Mouse (Mus musculus): ENCODE measurements around the gene Fmnl3. TPM values are rescaled to one million over a fixed set of nuclear protein-coding genes. Genes with fewer than 3 reads are reported as not detected.

Gene Fmnl3
- total RNA-seq (2017) = 32.8 and 34.3 TPM in 2 replicates

GRCm38 (mm10) chr15:99370259-99370691 lies at the start of gene Fmnl3:
Fmnl3 (minus strand) TSS chr15:99370482.
- ATAC-seq (ENCODE audit: extremely low read depth, insufficient number of reproducible peaks, low FRiP score, poor library complexity, severe bottlenecking) = peak; percentile 95

DNA sequence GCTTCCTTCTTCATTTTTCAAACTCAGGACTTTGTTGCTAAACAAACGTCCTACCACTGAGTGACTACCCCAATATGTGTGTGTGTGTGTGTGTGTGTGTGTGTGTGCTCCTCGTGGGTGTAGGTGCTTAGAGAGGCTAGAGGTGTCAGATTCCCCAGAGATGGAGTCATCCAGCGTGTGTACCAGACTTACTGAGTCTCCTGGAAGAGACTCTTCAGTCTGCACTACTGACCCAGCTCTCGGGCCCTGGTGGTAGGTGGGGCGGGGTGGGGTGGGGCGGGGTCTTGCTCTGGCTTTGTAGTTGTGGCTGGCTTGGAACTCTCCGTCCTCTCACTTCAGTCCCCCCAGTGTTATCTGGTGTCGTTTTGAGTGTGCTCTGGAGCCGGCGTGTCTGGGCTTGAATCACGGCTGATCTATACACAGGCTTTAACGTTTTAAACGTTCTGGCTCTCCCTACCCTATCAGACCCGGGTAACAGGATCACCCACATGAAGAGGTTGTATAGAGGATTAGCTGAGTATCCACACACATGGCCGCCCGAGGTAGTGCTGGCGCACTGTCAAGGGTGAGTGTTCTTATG lies 47.5 kb upstream of the Fmnl3 start:
- ATAC-seq (ENCODE audit: extremely low read depth, insufficient number of reproducible peaks, low FRiP score, poor library complexity, severe bottlenecking) = no peak

DNA sequence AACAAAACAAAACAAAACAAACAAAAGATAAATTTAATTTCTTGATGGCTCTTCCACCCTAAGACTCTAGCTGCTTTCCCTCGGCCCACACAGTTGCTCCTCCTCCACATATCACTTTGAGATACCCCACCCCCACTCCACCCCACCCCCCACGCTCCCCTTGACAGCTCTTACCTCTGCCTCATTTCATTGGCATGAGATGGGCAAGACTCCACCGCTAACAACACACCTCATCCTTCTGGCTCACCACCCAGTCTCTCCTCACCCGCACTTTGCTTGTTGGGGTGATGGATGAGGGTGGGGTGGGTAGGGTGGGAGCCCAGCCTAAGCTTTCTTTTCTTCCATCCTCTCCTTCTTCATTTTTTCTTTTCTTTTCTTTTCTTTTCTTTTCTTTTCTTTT lies 46.7 kb upstream of the Fmnl3 start:
- ATAC-seq (ENCODE audit: extremely low read depth, insufficient number of reproducible peaks, low FRiP score, poor library complexity, severe bottlenecking) = no peak

GRCm38 (mm10) chr15:99416348-99416882 lies 46.1 kb upstream of the Fmnl3 start:
- peak; percentile 90 for ATAC-seq (ENCODE audit: extremely low read depth, insufficient number of reproducible peaks, low FRiP score, poor library complexity, severe bottlenecking)

DNA sequence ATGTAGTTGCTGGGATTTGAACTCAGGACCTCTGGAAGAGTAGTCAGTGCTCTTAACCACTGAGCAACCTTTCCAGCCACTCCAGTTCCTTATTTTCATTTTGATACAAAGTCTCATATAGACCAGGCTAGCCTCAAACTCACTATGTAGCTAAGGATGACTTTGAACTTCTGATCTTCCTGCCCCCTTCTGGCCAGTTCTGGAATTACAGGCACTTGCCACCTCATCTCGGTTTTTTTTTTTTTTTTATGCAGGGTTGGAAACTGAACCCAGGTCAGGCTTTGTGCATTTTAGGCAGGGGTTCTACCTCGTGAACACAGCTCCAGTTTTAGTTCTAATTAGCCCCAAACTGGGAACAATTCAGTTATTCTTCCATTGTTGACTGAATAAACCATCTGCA lies 45.5 kb upstream of the Fmnl3 start:
- ATAC-seq (ENCODE audit: extremely low read depth, insufficient number of reproducible peaks, low FRiP score, poor library complexity, severe bottlenecking) = no peak

DNA sequence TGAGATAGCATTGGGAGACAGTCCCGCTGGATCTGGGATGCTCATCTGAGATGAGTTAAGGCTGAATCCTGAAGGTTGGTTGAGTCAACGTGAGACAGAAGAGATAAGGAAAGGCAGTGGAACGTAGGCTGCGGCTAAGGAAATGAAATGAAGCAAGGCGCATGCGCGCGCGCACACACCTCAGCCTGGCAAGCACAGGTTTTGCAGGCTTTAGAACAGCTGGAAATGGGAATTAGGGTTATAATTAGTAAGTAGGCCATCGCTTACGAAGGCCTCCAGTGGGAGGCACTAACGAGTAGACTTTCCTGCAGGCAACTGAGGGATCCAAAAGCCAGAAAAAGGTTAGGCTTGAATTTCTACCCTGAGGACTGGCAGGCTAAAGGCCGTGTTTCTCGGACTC lies 41.5 kb upstream of the Fmnl3 start:
- no peak for ATAC-seq (ENCODE audit: extremely low read depth, insufficient number of reproducible peaks, low FRiP score, poor library complexity, severe bottlenecking)

DNA sequence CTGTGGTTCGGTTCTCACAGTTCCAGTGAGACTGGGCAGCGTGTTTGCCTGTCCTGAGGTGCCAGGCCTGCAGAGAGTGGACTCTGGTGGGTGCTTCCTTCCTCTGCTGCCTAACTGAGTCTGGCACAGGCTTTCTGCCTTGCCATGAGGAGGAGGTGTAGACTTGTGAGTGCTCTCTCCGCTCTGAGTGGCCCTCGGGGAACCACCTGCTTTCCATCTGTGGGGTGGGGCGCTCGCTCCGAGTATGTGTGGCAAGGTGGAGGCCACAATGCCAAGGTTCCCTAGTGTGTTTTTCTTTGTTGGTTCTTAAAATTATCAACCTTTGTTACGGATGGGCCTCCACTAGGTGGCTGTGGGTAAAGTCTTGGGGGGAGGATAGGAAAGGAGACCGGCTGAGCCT lies 38.6 kb upstream of the Fmnl3 start:
- ATAC-seq (ENCODE audit: extremely low read depth, insufficient number of reproducible peaks, low FRiP score, poor library complexity, severe bottlenecking) = no peak

DNA sequence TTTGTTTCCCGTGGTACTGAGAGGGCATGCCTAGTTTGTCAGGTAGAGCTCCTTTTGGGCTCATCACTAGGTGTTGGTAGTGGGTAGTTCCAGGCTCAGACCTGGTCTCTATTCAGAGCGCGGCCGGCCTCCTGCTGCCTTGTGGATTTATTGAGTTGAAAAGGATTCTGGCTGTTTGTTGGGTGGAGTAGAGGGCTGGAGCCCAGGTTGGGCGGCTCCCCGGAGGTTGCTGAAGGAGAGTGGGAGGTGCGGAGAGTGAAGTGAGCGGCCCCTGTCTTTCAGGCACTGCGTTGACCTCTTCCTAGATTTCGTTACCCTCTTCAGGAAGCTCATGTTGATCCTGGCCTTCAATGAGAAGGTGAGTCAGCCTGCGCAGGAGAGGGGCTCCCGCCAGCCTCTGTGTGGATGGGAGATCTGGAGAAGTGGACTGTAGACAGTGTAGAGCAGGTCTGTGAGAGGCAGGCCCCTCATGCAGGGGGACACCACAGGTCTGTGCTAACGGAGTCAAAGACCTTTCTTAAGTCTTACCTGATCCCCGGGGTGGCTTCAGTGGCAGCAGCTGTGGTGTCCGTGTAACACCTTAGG lies 36.8 kb upstream of the Fmnl3 start:
- no peak for ATAC-seq (ENCODE audit: extremely low read depth, insufficient number of reproducible peaks, low FRiP score, poor library complexity, severe bottlenecking)

DNA sequence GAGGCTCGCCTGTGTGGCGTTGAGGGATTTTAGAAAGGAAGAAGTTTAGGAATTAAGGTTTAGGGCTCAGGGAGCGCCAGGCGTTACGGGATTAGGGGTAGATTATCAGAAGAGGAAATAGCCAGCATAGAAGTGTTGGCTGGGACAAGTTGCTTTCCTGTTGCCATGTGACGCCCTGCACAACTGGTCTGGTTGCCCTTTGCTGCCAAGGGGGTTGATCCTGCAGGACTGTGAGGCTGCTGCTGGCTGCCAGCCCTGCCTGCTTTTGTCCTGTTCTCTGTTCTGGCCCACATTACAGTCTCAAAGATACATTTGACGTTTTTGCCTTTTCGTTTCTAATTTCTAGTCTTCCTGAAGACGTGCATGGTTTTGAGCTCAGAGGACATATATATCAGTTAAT lies 34.9 kb upstream of the Fmnl3 start:
- no peak for ATAC-seq (ENCODE audit: extremely low read depth, insufficient number of reproducible peaks, low FRiP score, poor library complexity, severe bottlenecking)

GRCm38 (mm10) chr15:99403159-99403889 lies 33.0 kb upstream of the Fmnl3 start:
- no peak for ATAC-seq (ENCODE audit: extremely low read depth, insufficient number of reproducible peaks, low FRiP score, poor library complexity, severe bottlenecking)

DNA sequence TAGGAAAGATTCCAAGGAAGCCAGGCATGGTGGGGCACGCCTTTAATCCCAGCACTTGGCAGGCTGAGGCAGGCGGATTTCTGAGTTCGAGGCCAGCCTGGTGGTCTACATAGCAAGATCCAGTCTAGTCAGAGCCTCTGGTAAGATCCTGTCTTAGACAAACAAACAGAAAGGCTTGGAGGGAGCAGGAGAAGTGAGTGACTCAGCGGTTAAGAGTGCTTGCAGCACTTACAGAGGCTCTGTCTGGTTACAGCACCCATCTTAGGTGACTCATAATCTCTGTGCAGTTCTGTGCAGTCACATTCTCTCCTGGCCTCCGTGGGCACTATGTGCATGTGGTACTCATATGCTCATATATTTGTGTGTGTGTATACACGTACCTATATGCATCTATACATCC lies 30.3 kb upstream of the Fmnl3 start:
- ATAC-seq (ENCODE audit: extremely low read depth, insufficient number of reproducible peaks, low FRiP score, poor library complexity, severe bottlenecking) = peak; percentile 55

DNA sequence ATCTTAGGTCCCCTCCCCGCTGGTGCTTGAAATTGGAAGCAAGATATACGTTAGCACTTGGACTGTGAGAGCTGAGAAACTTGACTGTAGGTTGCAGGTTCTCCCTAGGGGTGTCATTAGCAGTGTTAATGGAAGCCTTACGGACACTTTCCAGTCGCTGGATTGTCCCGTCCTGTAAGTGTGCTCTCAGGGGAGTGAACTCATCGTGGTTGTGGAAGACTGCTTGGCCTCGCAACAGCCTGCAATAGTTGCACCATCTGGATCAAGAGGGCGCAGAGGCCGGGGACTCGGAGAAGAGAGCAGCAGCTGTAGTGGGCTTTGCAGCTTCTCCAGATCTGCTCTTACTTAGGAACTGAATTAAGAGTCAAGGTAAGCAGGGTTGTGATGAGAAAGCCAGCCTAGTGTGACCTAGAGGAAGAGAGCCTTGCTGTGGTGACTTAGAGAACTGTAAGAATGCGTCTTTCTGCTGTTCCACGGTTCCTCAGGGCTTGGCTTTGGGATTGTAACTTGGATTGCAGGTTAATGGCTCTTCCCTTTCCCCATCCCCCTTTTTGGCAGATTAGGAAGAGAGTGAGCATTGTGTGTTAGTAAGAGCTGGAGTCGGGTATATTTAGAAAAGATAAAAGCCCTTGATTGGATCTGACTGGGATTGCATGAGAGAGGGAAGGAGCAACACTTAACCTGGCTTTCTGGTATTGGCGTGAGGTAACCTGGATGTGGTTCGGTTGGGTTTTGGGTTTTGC lies 29.4 kb upstream of the Fmnl3 start:
- ATAC-seq (ENCODE audit: extremely low read depth, insufficient number of reproducible peaks, low FRiP score, poor library complexity, severe bottlenecking) = no peak

DNA sequence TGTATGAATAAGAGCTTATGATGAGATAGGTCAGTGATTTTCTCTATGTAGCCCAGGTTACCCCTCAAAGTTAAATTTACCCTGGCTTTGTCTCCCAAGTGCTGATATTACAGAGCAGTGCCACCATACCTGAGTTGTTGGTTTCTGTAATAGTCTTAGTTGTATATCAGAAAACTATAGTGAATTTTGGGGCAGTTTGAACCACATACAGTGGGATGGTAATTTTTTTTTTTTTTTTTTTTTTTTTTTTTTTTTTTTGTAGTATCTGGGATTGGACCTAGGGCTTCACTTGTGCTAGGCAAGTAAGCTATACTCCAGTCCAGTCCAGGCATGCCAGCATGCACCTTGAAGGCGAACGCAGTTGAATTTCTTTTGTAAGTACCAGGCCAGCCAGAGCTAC lies 27.3 kb upstream of the Fmnl3 start:
- ATAC-seq (ENCODE audit: extremely low read depth, insufficient number of reproducible peaks, low FRiP score, poor library complexity, severe bottlenecking) = no peak

- ATAC-seq (ENCODE audit: extremely low read depth, insufficient number of reproducible peaks, low FRiP score, poor library complexity, severe bottlenecking) = no peak
These were observed 26.6 kb upstream of the Fmnl3 start for GRCm38 (mm10) chr15:99396875-99397274.

GRCm38 (mm10) chr15:99396462-99396861 lies 26.2 kb upstream of the Fmnl3 start:
- ATAC-seq (ENCODE audit: extremely low read depth, insufficient number of reproducible peaks, low FRiP score, poor library complexity, severe bottlenecking) = no peak

- peak; percentile 52 for ATAC-seq (ENCODE audit: extremely low read depth, insufficient number of reproducible peaks, low FRiP score, poor library complexity, severe bottlenecking)
These were observed 23.3 kb upstream of the Fmnl3 start for GRCm38 (mm10) chr15:99393386-99394252.

DNA sequence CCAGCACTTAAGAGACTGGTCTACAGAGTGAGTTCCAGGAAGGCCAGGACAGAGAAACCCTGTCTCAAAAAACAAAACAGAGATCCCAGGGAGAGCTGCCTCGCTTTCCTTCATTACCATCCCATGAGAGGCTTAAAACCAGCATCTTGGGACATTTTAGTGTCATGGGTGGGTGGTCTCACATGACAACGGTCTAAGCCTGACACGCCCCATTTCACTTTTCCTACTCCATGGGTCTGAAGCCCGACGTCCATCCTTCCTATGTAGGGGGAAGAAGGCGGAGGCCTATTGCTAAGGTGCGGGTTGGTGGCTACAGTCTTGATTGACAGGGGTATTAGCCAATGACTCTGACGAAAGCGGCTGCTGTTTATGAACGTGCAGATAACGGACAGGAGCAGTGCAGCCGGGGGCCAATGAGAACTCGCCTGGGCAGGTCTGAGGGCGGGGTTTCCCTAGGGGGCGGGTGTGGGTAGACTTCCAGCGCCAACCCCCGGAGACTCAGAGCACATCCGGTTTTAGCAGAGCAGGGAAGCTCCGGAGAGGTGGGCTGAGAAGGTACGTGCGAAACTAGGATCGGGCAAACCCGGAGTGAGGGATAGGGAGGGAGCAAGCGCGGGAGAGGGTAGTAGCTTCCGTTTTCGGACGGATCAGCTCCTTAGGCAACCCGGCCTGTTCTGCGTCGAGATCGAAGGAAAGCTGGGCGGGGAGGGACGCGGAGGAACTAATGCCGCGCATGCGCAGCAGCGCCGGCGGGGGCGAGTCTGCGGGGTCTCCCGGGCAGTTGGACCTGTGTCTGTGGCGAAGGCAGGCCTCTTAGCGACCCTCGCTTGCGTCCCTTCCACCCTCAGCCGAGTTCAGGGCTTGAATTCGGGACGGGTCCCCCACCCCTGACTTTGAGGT lies 22.5 kb upstream of the Fmnl3 start, which contains the start of gene Tmbim6:
Tmbim6 (plus strand) TSS at position 397 of the 900 bp plus-strand sequence.
- ATAC-seq (ENCODE audit: extremely low read depth, insufficient number of reproducible peaks, low FRiP score, poor library complexity, severe bottlenecking) = peak; percentile 90

- ATAC-seq (ENCODE audit: extremely low read depth, insufficient number of reproducible peaks, low FRiP score, poor library complexity, severe bottlenecking) = no peak
These were observed 21.7 kb upstream of the Fmnl3 start for GRCm38 (mm10) chr15:99391975-99392374.

All from neutrophil, adult 5-6 weeks (primary cell).